Mouse (Mus musculus) macrophage (primary cell): ENCODE results near the gene Eif2b5. TPM values are rescaled to one million over a fixed set of nuclear protein-coding genes. Genes with fewer than 3 reads are reported as not detected.
A peak's percentile ranks its signal among the peaks of the same experiment; 100 is the strongest.
"Not testable (repeated sequence)": the region's sequence is repeated elsewhere in the genome, so short reads cannot be mapped to it uniquely, and the experiment has no call there.

Source experiments
- H3K27ac ChIP-seq: fragments of 350-480 bp; formaldehyde crosslinking; 2 replicates; pipeline ENCODE4 v1.9.0; 2021
- H3K36me3 ChIP-seq: fragments of 350-480 bp; formaldehyde crosslinking; 2 replicates; pipeline ENCODE4 v1.9.0; 2021; ENCODE audit errors: inconsistent target
- H3K4me3 ChIP-seq: fragments of 350-480 bp; formaldehyde crosslinking; 2 replicates; pipeline ENCODE4 v1.9.0; 2021; ENCODE audit errors: inconsistent target
- H3K79me2 ChIP-seq: fragments of 350-480 bp; formaldehyde crosslinking; 2 replicates; pipeline ENCODE4 v1.9.0; 2021; ENCODE audit errors: inconsistent target
- WGBS: methylation state at CpG from one replicate; pipeline ENCODE4 v1.1.7; 2026; ENCODE audit warnings: inconsistent platforms; ENCODE audit not compliant: missing documents; 5-methylcytosine and 5-hydroxymethylcytosine counted together
- polyA plus RNA-seq: library from polyadenylated mRNA; stranded (reverse); fragments of 250-400 nt; gene quantifications from 3 replicates; pipeline ENCODE4 v1.2.4, GENCODE M21; 2018; ENCODE audit warnings: inconsistent platforms
- total RNA-seq, 78 experiments: library from RNA; depleted of rRNA; stranded (reverse); fragments of 250-400 nt; gene quantifications; 1 replicate in 9 of 78; 2 replicates in 24 of 78; 3 replicates in 43 of 78; 4 replicates in 2 of 78; pipeline ENCODE4 v1.2.4; 2018; ENCODE audit warnings: inconsistent platforms in 56 of 78

The Eif2b5 gene
- total RNA-seq (2018; cell fraction: chromatin; rRNA removed), result 10 to 100 TPM in 23 of 26 experiments, 1 to 10 TPM in 3; 5.4 to 28.2 (median 18.6) TPM
- 10 to 100 TPM; 24.2 to 36.0 (median 31.1) TPM for total RNA-seq (2018; cell fraction: cytosol; rRNA removed)
- 10 to 100 TPM in 25 of 26 experiments, 1 to 10 TPM in 1; 8.7 to 27.0 (median 15.2) TPM for total RNA-seq (2018; cell fraction: nucleus; rRNA removed)
- polyA plus RNA-seq, result 25.2 to 45.4 TPM (median 30.4 TPM) in 3 replicates

GRCm38 (mm10) chr16:20498677-20499475, at the start of gene Eif2b5:
Eif2b5 (plus strand) TSS chr16:20498817.
- Histone ChIP-seq H3K36me3 (peaks cover 28% of the 10 kb centered on the region), H3K79me2 (peaks cover 14% of the 10 kb centered on the region), H3K27ac (peak within 1 kb of the TSS; percentile 27; the same call in 1 of the 2 replicates), H3K4me3 (peak within 1 kb of the TSS; percentile 91)
- 1% methylated on average over 43 of the region's 49 CpGs for WGBS

- Histone ChIP-seq H3K27ac (no peak overlapping the region), H3K79me2 (no peaks in the 10 kb centered on the region), H3K36me3 (no peaks in the 10 kb centered on the region), H3K4me3 (no peak overlapping the region)
- 85% methylated on average over 6 of the region's 6 CpGs for WGBS
These were observed 46.8 kb upstream of the Eif2b5 start for GRCm38 (mm10) chr16:20451774-20452173.

GRCm38 (mm10) chr16:20454155-20454654, 44.4 kb upstream of the Eif2b5 start:
- Histone ChIP-seq H3K79me2 (no peaks in the 10 kb centered on the region), H3K27ac (no peak overlapping the region), H3K36me3 (no peaks in the 10 kb centered on the region), H3K4me3 (no peak overlapping the region)
- 96% methylated on average over 6 of the region's 6 CpGs for WGBS

- H3K79me2 ChIP-seq, result no peaks in the 10 kb centered on the region
- WGBS, result 21% methylated on average over 1 of the region's 1 CpGs
- no peak overlapping the region for H3K27ac ChIP-seq
- no peaks in the 10 kb centered on the region for H3K36me3 ChIP-seq
- H3K4me3 ChIP-seq, result no peak overlapping the region
These were observed 42.5 kb upstream of the Eif2b5 start for GRCm38 (mm10) chr16:20456106-20456505.

- H3K36me3 ChIP-seq, H3K79me2 ChIP-seq, H3K27ac ChIP-seq, H3K4me3 ChIP-seq: not testable (repeated sequence)
- 93% methylated on average over 5 of the region's 5 CpGs for WGBS
These were observed 39.9 kb upstream of the Eif2b5 start for GRCm38 (mm10) chr16:20458736-20459135.

- Histone ChIP-seq H3K27ac (no peak overlapping the region), H3K36me3 (no peaks in the 10 kb centered on the region), H3K4me3 (no peak overlapping the region), H3K79me2 (no peaks in the 10 kb centered on the region)
These were observed 33.9 kb upstream of the Eif2b5 start for GRCm38 (mm10) chr16:20464725-20465124.

GRCm38 (mm10) chr16:20470981-20471380, 27.6 kb upstream of the Eif2b5 start:
- Histone ChIP-seq H3K36me3 (no peaks in the 10 kb centered on the region), H3K27ac (no peak overlapping the region), H3K4me3 (no peak overlapping the region), H3K79me2 (no peaks in the 10 kb centered on the region)
- WGBS, result 82% methylated on average over 2 of the region's 2 CpGs

GRCm38 (mm10) chr16:20471686-20472085, 26.9 kb upstream of the Eif2b5 start:
- H3K4me3 ChIP-seq, result no peak overlapping the region
- WGBS, result 100% methylated on average over 1 of the region's 1 CpGs
- H3K36me3 ChIP-seq, result no peaks in the 10 kb centered on the region
- H3K79me2 ChIP-seq, result no peaks in the 10 kb centered on the region
- no peak overlapping the region for H3K27ac ChIP-seq

- no peaks in the 10 kb centered on the region for H3K79me2 ChIP-seq
- H3K27ac ChIP-seq, result no peak overlapping the region
- H3K36me3 ChIP-seq, result no peaks in the 10 kb centered on the region
- H3K4me3 ChIP-seq, result no peak overlapping the region
- 100% methylated on average over 1 of the region's 1 CpGs for WGBS
These were observed 24.9 kb upstream of the Eif2b5 start for GRCm38 (mm10) chr16:20473748-20474147.

- Histone ChIP-seq H3K36me3 (no peaks in the 10 kb centered on the region), H3K79me2 (no peaks in the 10 kb centered on the region), H3K4me3 (no peak overlapping the region), H3K27ac (no peak overlapping the region)
- WGBS, result over 99% methylated on average over 8 of the region's 8 CpGs
These were observed 24.4 kb upstream of the Eif2b5 start for GRCm38 (mm10) chr16:20474211-20474610.

GRCm38 (mm10) chr16:20474786-20475185, 23.8 kb upstream of the Eif2b5 start:
- Histone ChIP-seq H3K27ac (no peak overlapping the region), H3K79me2 (no peaks in the 10 kb centered on the region), H3K36me3 (no peaks in the 10 kb centered on the region), H3K4me3 (no peak overlapping the region)
- 92% methylated on average over 6 of the region's 6 CpGs for WGBS

GRCm38 (mm10) chr16:20475335-20475734, 23.3 kb upstream of the Eif2b5 start:
- no peak overlapping the region for H3K4me3 ChIP-seq
- no peaks in the 10 kb centered on the region for H3K36me3 ChIP-seq
- H3K79me2 ChIP-seq, result no peaks in the 10 kb centered on the region
- no peak overlapping the region for H3K27ac ChIP-seq
- WGBS, result 100% methylated on average over 1 of the region's 1 CpGs

- Histone ChIP-seq H3K4me3 (no peak overlapping the region), H3K36me3 (no peaks in the 10 kb centered on the region), H3K79me2 (no peaks in the 10 kb centered on the region), H3K27ac (no peak overlapping the region)
- 85% methylated on average over 1 of the region's 1 CpGs for WGBS
These were observed 21.8 kb upstream of the Eif2b5 start for GRCm38 (mm10) chr16:20476857-20477256.

GRCm38 (mm10) chr16:20477270-20477669, 21.3 kb upstream of the Eif2b5 start:
- no peaks in the 10 kb centered on the region for H3K36me3 ChIP-seq
- H3K4me3 ChIP-seq, result no peak overlapping the region
- no peak overlapping the region for H3K27ac ChIP-seq
- H3K79me2 ChIP-seq, result no peaks in the 10 kb centered on the region
- no CpG with 5 or more reads among the region's 3 CpGs for WGBS

GRCm38 (mm10) chr16:20478504-20478903, 20.1 kb upstream of the Eif2b5 start:
- Histone ChIP-seq H3K36me3 (no peaks in the 10 kb centered on the region), H3K27ac (no peak overlapping the region), H3K4me3 (no peak overlapping the region), H3K79me2 (no peaks in the 10 kb centered on the region)
- WGBS, result 90% methylated on average over 2 of the region's 2 CpGs
